Mouse (Mus musculus) intestine, embryonic 16.5 days (tissue): Measurements from ENCODE around the gene Cdhr4. TPM values are rescaled to one million over a fixed set of nuclear protein-coding genes. Genes with fewer than 3 reads are reported as not detected.
A peak's percentile ranks its signal among the peaks of the same experiment; 100 is the strongest.

Experiments used
- ATAC-seq: fragments of 200-750 bp; cut with Nextera tagmentation; 2 replicates; pipeline ENCODE4 v1.8.0; 2017; ENCODE audit warnings: moderate TSS enrichment, moderate library complexity
- H3K27ac ChIP-seq: fragments of 300-500 bp; sonication (generic); 2 replicates; pipeline ENCODE4 v1.5.1; 2014; ENCODE audit warnings: mild to moderate bottlenecking, low read length
- H3K27me3 ChIP-seq: fragments of 300-500 bp; sonication (generic); replicated peaks from 2 replicates; pipeline ENCODE4 v1.6.1; 2014; ENCODE audit warnings: low read length, control low read depth, mixed read lengths; ENCODE audit not compliant: control insufficient read depth, insufficient read depth
- H3K36me3 ChIP-seq: fragments of 300-500 bp; sonication (generic); 2 replicates; pipeline ENCODE4 v1.6.1; 2014; ENCODE audit warnings: low read length, control low read depth; ENCODE audit not compliant: control insufficient read depth, insufficient read depth
- H3K4me1 ChIP-seq: fragments of 300-500 bp; sonication (generic); 2 replicates; pipeline ENCODE4 v1.6.1; 2014; ENCODE audit warnings: low read length, control low read depth, mixed read lengths; ENCODE audit not compliant: control insufficient read depth, insufficient read depth
- H3K4me2 ChIP-seq: fragments of 300-500 bp; sonication (generic); 2 replicates; pipeline ENCODE4 v1.6.1; 2014; ENCODE audit warnings: low read depth, low read length, control low read depth
- H3K4me3 ChIP-seq: fragments of 300-500 bp; sonication (generic); 2 replicates; pipeline ENCODE4 v1.5.1; 2014; ENCODE audit warnings: mild to moderate bottlenecking, low read length
- H3K9ac ChIP-seq: fragments of 300-500 bp; sonication (generic); 2 replicates; pipeline ENCODE4 v1.6.1; 2014; ENCODE audit warnings: low read depth, low read length
- H3K9me3 ChIP-seq: fragments of 300-500 bp; sonication (generic); 2 replicates; pipeline ENCODE4 v1.6.1; 2016; ENCODE audit warnings: low read length, control low read depth; ENCODE audit not compliant: control insufficient read depth
- WGBS: fragments of 180-500 bp; shearing (Covaris S2); extraction: QIAGEN DNeasy Blood & Tissue Kit; methylation state at CpG from one replicate; pipeline ENCODE4 v1.1.7; 2014; 5-methylcytosine and 5-hydroxymethylcytosine counted together
- polyA plus RNA-seq: library from polyadenylated mRNA; unstranded; fragments of >200 nt; fragmentation: Nextera tagmentation; extraction: Ambion mirVana; gene quantifications from 2 replicates; pipeline ENCODE4 v1.2.1, GENCODE M21; 2015

The Cdhr4 gene
- 9.0 and 9.6 TPM in 2 replicates for polyA plus RNA-seq

DNA sequence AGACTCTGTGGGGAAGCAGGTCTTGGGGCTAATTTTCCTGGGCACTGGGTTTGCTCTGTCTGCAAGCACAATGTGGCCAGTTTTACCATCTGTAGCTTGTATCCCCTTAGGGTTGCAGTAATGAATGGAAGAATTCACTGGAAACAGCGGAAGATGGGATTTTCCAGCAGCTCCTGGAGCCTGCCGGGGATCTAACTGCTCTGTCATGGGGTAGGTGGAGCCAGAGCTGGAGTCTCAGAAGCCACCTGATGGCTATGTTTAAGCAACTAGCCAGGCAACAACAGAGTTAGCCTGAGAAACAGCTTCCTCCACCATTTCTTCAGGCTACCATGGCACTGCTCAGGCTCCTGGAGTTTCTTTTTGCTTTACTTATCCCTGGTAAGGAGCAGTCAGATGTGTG lies at the start of gene Cdhr4:
TSS of gene Cdhr4 (plus strand) at position 301 of the 400 bp plus-strand sequence.
- Histone ChIP-seq H3K27me3 (no peaks in the 10 kb centered on the region), H3K4me2 (no peak within 1 kb of the TSS), H3K4me1 (no peaks in the 10 kb centered on the region), H3K27ac (no peak within 1 kb of the TSS), H3K36me3 (no peaks in the 10 kb centered on the region), H3K9ac (no peak within 1 kb of the TSS), H3K4me3 (no peak within 1 kb of the TSS), H3K9me3 (no peaks in the 10 kb centered on the region)
- ATAC-seq, result no peak
- 63% methylated on average over 2 of the region's 2 CpGs for WGBS

GRCm38 (mm10) chr9:107947241-107948194 lies 44.8 kb upstream of the Cdhr4 start:
- H3K4me1 ChIP-seq, result peaks cover 6% of the 10 kb centered on the region
- 0 out of 2 replicates have a peak overlapping the region, but pooled peaks have one; percentile 6 for H3K9ac ChIP-seq
- no peaks in the 10 kb centered on the region for H3K36me3 ChIP-seq
- 88% methylated on average over 31 of the region's 31 CpGs for WGBS
- H3K27me3 ChIP-seq, result no peaks in the 10 kb centered on the region
- no peaks in the 10 kb centered on the region for H3K9me3 ChIP-seq
- H3K27ac ChIP-seq, result no peak overlapping the region
- ATAC-seq, result no peak
- H3K4me2 ChIP-seq, result no peak overlapping the region
- H3K4me3 ChIP-seq, result no peak overlapping the region

DNA sequence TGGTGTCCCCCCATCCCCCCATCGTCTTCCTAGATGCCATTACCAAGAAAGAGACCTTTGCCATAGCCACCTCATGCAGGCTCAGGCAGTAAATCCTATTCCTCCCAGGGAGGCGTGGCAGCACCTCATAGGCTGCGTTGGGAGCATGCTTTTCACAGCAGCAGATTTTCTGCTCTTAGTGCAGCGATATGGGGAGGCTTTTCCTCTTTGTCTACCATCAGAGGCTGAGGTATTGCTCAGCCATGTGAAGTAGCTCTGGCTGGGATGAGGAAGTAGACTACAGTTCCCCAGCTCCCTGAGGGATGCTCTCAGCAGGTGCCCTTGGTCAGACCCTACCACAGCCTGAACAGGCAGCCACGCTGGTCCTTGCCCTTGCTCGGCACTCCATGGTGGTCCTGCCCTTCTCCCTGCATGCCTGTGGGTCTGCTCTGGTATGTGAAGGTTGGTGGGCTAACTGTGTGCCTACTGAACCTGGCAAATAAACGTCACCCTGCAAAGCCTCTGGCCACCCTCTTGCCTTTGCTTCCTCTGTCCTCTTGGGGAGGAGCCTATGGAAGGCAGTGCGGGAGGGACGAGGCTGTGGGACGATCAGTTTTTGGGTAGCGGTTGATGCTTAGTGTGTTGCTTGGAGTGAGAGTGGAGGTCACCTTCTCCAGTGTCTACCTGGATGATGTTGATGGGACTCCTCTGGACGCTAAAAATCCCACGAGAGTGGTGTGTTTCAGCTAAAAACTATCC lies 42.9 kb upstream of the Cdhr4 start:
- ATAC-seq, result no peak
- WGBS, result 83% methylated on average over 13 of the region's 13 CpGs

GRCm38 (mm10) chr9:107949922-107950235 lies 42.4 kb upstream of the Cdhr4 start, which contains the start of gene Traip:
Gene Traip, plus strand, starts transcription at chr9:107950136.
- no peaks in the 10 kb centered on the region for H3K36me3 ChIP-seq
- H3K4me3 ChIP-seq, result peak within 1 kb of the TSS; percentile 65
- H3K4me1 ChIP-seq, result peaks cover 6% of the 10 kb centered on the region
- peak within 1 kb of the TSS; percentile 73 for H3K9ac ChIP-seq
- no peaks in the 10 kb centered on the region for H3K27me3 ChIP-seq
- WGBS, result 90% methylated on average over 10 of the region's 10 CpGs
- H3K9me3 ChIP-seq, result no peaks in the 10 kb centered on the region
- ATAC-seq, result no peak
- H3K27ac ChIP-seq, result peak within 1 kb of the TSS; percentile 62; the same call in 1 of the 2 replicates
- H3K4me2 ChIP-seq, result peak within 1 kb of the TSS; percentile 62

More for the DNA sequence above, 42.9 kb upstream of the Cdhr4 start:
- H3K4me2 ChIP-seq, result no peak overlapping the region
- no peak overlapping the region for H3K27ac ChIP-seq
- H3K9me3 ChIP-seq, result no peaks in the 10 kb centered on the region
- H3K9ac ChIP-seq, result no peak overlapping the region
- no peak overlapping the region for H3K4me3 ChIP-seq
- H3K27me3 ChIP-seq, result no peaks in the 10 kb centered on the region
- no peaks in the 10 kb centered on the region for H3K36me3 ChIP-seq
- peaks cover 6% of the 10 kb centered on the region for H3K4me1 ChIP-seq

- H3K27me3 ChIP-seq, result no peaks in the 10 kb centered on the region
- H3K4me2 ChIP-seq, result peak overlapping the region; percentile 62
- peak overlapping the region; percentile 62; the same call in 1 of the 2 replicates for H3K27ac ChIP-seq
- H3K4me1 ChIP-seq, result peaks cover 6% of the 10 kb centered on the region
- H3K9me3 ChIP-seq, result no peaks in the 10 kb centered on the region
- 13% methylated on average over 45 of the region's 45 CpGs for WGBS
- H3K36me3 ChIP-seq, result no peaks in the 10 kb centered on the region
- H3K9ac ChIP-seq, result peak overlapping the region; percentile 73
- H3K4me3 ChIP-seq, result peak overlapping the region; percentile 65
- ATAC-seq, result peak; percentile 96
Measured at GRCm38 (mm10) chr9:107950460-107951355, 41.6 kb upstream of the Cdhr4 start.

DNA sequence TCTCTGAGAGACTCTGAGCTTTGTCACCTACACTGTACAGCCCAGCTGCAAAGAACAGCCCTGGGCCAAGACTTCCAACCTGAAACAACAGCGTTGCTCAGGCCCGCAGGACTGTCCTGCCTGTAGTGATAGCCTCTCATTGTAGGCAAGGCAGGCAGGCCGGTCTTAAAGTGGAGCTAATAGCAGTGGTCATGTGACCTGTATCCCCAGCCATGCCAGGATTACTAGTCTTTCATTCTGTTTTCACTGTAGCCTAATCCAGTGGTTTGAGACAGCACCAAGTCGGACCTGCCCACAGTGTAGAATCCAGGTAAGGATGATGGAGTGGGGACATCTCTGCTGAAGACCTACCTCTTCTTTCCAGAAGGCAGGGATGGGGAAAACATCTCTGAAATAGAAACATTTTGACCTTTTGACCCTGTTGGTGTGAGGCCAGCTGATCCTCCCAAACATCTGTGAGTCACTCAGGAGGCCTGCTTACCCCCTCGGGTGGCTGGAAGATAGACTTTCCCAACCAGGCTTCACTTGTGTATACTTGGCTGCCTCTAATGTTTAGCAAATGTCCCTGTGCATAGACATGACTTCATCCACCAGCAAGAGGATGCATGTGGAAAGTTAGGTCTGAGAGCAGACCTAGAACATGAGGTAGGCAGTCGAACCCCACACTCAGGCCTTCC lies 36.5 kb upstream of the Cdhr4 start:
- 73% methylated on average over 6 of the region's 6 CpGs for WGBS
- H3K9me3 ChIP-seq, result no peaks in the 10 kb centered on the region
- H3K4me2 ChIP-seq, result no peak overlapping the region
- peaks cover 2% of the 10 kb centered on the region; the same call in 1 of the 2 replicates for H3K36me3 ChIP-seq
- H3K9ac ChIP-seq, result no peak overlapping the region
- H3K27ac ChIP-seq, result no peak overlapping the region
- H3K4me3 ChIP-seq, result no peak overlapping the region
- H3K4me1 ChIP-seq, result peaks cover 6% of the 10 kb centered on the region
- no peaks in the 10 kb centered on the region for H3K27me3 ChIP-seq
- no peak for ATAC-seq

DNA sequence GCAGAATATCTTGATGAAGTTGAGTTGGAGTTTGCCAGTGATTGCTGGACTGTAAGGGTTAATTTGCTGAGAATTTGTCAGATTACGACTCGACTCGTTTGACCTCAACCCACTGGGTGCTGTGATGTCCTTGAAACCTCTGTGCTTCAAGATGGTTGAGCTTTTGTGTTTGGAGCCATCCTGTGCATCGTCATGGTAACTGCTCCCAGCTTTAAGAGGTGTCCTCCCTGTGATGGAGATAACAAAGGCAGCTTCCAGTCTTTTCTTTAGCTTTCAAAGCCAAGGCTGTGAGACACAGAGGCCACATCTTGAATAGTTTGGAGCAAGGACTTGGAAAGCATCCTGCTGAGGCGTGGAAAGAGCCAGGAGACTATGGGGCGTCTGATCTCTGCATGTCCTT lies 35.2 kb upstream of the Cdhr4 start:
- H3K4me3 ChIP-seq, result no peak overlapping the region
- WGBS, result 58% methylated on average over 6 of the region's 6 CpGs
- ATAC-seq, result no peak
- H3K36me3 ChIP-seq, result peaks cover 2% of the 10 kb centered on the region; the same call in 1 of the 2 replicates
- H3K9me3 ChIP-seq, result no peaks in the 10 kb centered on the region
- peaks cover 3% of the 10 kb centered on the region; the same call in 1 of the 2 replicates for H3K4me1 ChIP-seq
- H3K27ac ChIP-seq, result no peak overlapping the region
- H3K4me2 ChIP-seq, result no peak overlapping the region
- no peak overlapping the region for H3K9ac ChIP-seq
- no peaks in the 10 kb centered on the region for H3K27me3 ChIP-seq

DNA sequence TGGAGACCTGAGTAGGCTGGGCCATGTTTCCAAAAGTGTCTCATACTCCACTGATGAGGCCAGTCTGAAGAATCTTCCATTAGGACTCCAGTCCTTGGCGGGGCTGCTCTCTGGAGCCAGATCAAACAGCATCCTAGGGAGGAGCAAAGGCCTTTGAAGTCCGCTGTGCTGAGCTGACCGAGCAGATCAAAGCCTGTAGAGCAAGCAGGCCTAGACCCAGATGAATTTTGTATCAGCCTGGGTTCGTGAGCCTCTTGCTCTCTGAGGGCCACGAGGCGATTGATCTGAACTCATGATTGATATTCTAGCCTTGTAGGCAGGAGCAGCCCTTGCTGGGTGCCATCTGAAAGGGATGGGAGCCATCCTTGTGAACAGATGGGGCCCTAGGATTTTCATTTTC lies 32.4 kb upstream of the Cdhr4 start:
- no peak overlapping the region for H3K27ac ChIP-seq
- H3K27me3 ChIP-seq, result no peaks in the 10 kb centered on the region
- no peak overlapping the region for H3K9ac ChIP-seq
- no peaks in the 10 kb centered on the region for H3K9me3 ChIP-seq
- no peak overlapping the region for H3K4me3 ChIP-seq
- ATAC-seq, result no peak
- H3K36me3 ChIP-seq, result peaks cover 2% of the 10 kb centered on the region; the same call in 1 of the 2 replicates
- no peak overlapping the region for H3K4me2 ChIP-seq
- 60% methylated on average over 6 of the region's 6 CpGs for WGBS
- H3K4me1 ChIP-seq, result peaks cover 3% of the 10 kb centered on the region; the same call in 1 of the 2 replicates
